Mouse (Mus musculus) small intestine, adult 2 months (tissue): ENCODE data around the gene Tmem170b. TPM values are rescaled to one million over a fixed set of nuclear protein-coding genes. Genes with fewer than 3 reads are reported as not detected.

Experiments used
- H3K27ac ChIP-seq: fragments of 200-500 bp; 2 replicates; pipeline ENCODE4 v1.5.1; 2012; ENCODE audit warnings: low read depth, low read length, control low read depth, inconsistent platforms; ENCODE audit not compliant: insufficient read depth
- H3K27me3 ChIP-seq: fragments of 200-500 bp; 2 replicates; pipeline ENCODE4 v1.6.1; 2012; ENCODE audit warnings: mild to moderate bottlenecking, moderate library complexity, low read length, inconsistent platforms; ENCODE audit not compliant: control insufficient read depth, insufficient read depth
- H3K36me3 ChIP-seq: fragments of 200-500 bp; 2 replicates; pipeline ENCODE4 v1.6.1; 2012; ENCODE audit warnings: mild to moderate bottlenecking, low read length, control low read depth, inconsistent platforms; ENCODE audit not compliant: control insufficient read depth, insufficient read depth
- H3K4me1 ChIP-seq: fragments of 200-500 bp; 2 replicates; pipeline ENCODE4 v1.6.1; 2012; ENCODE audit warnings: low read length, inconsistent platforms, mixed read lengths; ENCODE audit not compliant: control insufficient read depth, insufficient read depth, insufficient read length
- H3K4me3 ChIP-seq: fragments of 200-500 bp; 2 replicates; pipeline ENCODE4 v1.5.1; 2012; ENCODE audit warnings: low read depth, mild to moderate bottlenecking, control low read depth, inconsistent platforms, low read length, moderate library complexity
- CTCF ChIP-seq: fragments of 200-500 bp; IDR thresholded peaks from 2 replicates; pipeline ENCODE4 v1.5.1; 2012; ENCODE audit warnings: low read depth, mild to moderate bottlenecking, control low read depth, inconsistent platforms, low read length, moderate library complexity, mixed read lengths; ENCODE audit not compliant: insufficient replicate concordance, insufficient read length; ENCODE audit errors: extremely low read depth
- POLR2A ChIP-seq: fragments of 200-500 bp; IDR thresholded peaks from 2 replicates; pipeline ENCODE4 v1.6.1; 2012; ENCODE audit warnings: low read depth, mild to moderate bottlenecking, control low read depth, inconsistent platforms, low read length, moderate library complexity
- WGBS: fragments of 180-500 bp; shearing (Covaris S2); methylation state at CpG from one replicate; pipeline ENCODE4 v1.1.7; 2018; 5-methylcytosine and 5-hydroxymethylcytosine counted together
- polyA plus RNA-seq: library from polyadenylated mRNA; depleted of rRNA; stranded (reverse); fragments of >200 nt; gene quantifications from 2 replicates; pipeline ENCODE4 v1.2.3, GENCODE M21; 2012

Tmem170b gene
- polyA plus RNA-seq, 1 experiment: 5.3 TPM

DNA sequence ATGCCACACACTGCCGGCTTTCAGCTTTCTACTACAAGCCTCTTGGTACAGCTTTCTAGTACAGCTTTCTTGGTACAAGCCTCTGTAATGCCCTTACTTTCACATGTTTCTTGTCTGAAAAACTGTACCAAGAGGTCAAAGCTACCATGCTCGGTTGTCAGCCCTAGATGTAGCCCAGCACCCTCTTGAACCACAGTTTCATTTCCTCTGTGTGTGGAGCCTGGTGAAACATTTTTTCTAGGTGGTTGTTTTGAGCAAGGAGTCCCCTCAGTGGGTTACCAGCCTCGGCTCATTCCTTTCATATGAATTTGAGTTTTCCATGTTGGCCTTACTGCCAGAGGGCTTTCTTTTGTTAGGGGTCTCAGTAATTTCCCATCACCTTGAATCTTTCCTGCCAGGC lies 4.7 kb upstream of the Tmem170b start:
- no peaks in the 10 kb centered on the region for H3K4me1 ChIP-seq
- 80% methylated on average over 3 of the region's 3 CpGs for WGBS
- H3K4me3 ChIP-seq: no peak overlapping the region
- TF ChIP-seq CTCF (no peak), POLR2A (no peak)
- no peak overlapping the region for H3K27ac ChIP-seq
- H3K27me3 ChIP-seq: no peaks in the 10 kb centered on the region
- no peaks in the 10 kb centered on the region for H3K36me3 ChIP-seq

DNA sequence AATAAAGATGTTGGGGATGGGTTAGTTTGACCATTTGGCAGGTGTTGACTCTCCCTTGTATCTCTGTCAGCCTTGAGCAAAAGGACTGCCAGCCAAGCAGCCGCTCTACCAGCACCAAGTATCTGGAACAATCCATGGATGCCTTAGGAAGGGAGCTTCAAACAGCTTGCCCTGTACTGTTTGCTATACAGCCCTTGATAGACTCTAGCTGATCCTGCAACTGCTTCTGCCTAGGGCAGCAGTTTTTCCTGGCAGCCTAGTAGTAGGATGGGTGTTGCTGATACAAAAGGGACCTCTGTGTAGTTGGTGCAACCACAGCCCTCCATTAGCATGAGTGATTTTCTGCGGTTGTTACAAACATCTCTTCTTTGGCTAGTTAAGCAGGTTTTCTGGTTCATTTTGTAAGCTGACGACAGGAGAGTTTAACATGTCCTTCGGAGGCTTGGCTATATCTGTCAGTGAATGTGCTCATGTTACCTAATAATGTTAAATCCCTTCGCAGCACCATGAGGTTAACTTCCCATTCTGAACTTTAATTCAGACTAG lies 1.7 kb upstream of the Tmem170b start:
- Histone ChIP-seq H3K4me3 (no peak overlapping the region), H3K27ac (no peak overlapping the region), H3K4me1 (no peaks in the 10 kb centered on the region), H3K36me3 (no peaks in the 10 kb centered on the region), H3K27me3 (no peaks in the 10 kb centered on the region)
- 88% methylated on average over 5 of the region's 5 CpGs for WGBS
- no peak for TF ChIP-seq POLR2A

DNA sequence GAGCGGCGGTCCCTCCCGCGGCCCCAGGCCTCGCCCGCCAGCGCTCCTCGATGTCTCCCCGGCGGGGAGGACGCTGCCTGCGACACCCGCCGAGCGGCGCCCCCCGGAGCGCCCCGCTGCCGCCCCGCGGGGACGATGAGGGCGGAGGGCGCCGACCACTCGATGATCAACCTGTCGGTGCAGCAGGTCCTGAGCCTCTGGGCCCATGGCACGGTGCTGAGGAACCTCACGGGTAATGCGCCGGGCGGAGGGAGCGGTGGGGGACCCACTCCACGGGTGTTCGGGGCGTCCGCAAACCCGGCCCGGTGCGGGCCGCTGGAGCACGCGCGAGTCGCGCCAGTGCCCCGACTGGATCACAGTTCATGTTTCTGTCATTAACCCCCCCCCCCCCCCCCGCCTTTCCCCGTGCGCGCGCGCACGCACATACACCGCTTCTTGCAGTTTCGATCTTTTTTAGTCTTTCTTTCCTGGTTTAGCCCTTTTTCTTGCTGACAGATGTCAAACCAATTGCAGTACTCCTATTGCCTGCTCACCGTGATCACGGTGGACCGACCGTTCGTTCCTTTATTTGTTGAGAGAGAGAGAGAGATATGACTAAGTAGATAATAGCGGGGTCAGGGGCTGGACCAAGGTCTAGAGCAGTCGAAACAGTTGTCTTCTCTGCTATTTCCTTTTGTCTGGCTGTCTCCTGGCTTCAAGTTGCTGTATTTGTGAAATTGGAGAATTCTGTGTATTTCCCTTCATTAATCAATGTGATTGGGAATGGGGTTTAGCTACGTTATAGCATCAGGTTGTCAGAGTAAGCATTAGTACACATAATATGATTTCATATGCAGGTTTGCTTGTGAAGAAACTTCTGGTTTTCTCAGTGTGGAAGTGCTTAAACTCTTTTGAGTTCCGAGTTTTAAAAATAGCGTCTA lies 634 bp downstream of the Tmem170b start:
- H3K27ac ChIP-seq: peak overlapping the region; percentile 91

DNA sequence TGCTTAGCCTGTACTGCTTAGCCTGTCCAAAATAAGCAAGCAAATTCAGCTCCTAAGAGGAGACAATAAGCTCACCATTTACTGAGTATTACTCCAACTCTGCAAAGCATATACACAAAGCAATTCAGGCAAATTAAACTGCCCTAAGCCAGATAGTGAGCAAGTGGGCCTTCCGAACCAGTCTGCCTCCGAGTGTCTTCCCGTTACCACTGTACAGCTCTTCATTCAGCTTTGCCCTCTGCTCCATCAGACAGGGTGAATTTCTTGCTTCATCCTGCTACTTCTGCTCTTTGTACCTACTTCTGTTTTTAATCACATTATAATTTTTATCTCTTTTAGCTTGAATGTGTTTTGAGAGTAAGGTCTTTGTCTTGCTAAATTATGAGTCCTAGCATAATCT lies 1.9 kb downstream of the Tmem170b start:
- Histone ChIP-seq H3K4me3 (no peak overlapping the region), H3K36me3 (no peaks in the 10 kb centered on the region), H3K27ac (no peak overlapping the region), H3K27me3 (no peaks in the 10 kb centered on the region), H3K4me1 (no peaks in the 10 kb centered on the region)
- TF ChIP-seq POLR2A (no peak), CTCF (no peak)
- 72% methylated on average over 3 of the region's 3 CpGs for WGBS

More for the DNA sequence above, 634 bp downstream of the Tmem170b start:
- Histone ChIP-seq H3K4me3 (peak overlapping the region; percentile 99), H3K27me3 (no peaks in the 10 kb centered on the region), H3K36me3 (no peaks in the 10 kb centered on the region), H3K4me1 (no peaks in the 10 kb centered on the region)
- 1% methylated on average over 67 of the region's 67 CpGs for WGBS
- no peak for TF ChIP-seq CTCF
- no peak for TF ChIP-seq POLR2A

DNA sequence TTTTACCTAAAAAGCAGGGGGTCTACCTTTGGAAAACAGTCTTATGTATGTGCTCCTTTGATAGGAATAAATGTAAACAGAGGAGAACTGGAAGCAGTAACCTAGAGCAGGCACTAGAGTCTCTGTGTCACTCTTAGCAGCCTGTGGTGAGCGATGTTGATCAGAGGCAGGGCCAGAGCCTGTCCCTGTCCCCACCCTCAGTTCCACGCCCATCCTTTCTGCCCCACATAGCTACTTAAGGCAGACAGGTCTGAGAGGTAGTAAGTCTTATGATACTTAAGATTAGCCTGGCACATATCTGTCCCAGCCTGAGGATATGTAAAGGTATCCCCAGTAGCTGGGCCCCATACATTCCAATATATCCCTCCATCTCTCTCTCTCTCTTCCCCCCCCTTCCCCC lies 2.9 kb downstream of the Tmem170b start:
- Histone ChIP-seq H3K27me3 (no peaks in the 10 kb centered on the region), H3K4me3 (no peak overlapping the region), H3K27ac (no peak overlapping the region), H3K4me1 (no peaks in the 10 kb centered on the region), H3K36me3 (no peaks in the 10 kb centered on the region)
- TF ChIP-seq CTCF (no peak), POLR2A (no peak)
- 32% methylated on average over 2 of the region's 2 CpGs for WGBS

DNA sequence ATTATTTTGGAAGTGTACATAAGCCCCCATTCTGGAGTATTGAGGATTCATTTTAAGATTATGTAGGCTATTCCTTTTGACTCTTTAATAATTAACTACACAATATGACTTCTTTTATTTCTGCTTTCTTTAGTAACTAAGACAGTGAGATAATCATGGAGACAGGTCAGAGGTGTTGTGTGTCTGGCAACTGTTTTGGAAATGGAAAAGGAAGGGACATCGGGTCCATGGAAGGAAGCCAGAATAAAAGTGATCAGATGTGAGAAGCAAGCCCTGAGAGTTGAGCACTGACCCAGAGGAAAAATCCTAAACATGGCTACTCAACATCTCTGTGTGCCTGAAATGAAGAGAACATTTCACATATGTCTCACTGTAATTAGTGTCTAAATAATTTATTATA lies 5.3 kb downstream of the Tmem170b start:
- 27% methylated on average over 1 of the region's 1 CpGs for WGBS
- TF ChIP-seq CTCF: no peak
- TF ChIP-seq POLR2A: no peak
- no peak overlapping the region for H3K4me3 ChIP-seq
- no peak overlapping the region for H3K27ac ChIP-seq
- no peaks in the 10 kb centered on the region for H3K4me1 ChIP-seq
- H3K36me3 ChIP-seq: no peaks in the 10 kb centered on the region
- H3K27me3 ChIP-seq: no peaks in the 10 kb centered on the region

DNA sequence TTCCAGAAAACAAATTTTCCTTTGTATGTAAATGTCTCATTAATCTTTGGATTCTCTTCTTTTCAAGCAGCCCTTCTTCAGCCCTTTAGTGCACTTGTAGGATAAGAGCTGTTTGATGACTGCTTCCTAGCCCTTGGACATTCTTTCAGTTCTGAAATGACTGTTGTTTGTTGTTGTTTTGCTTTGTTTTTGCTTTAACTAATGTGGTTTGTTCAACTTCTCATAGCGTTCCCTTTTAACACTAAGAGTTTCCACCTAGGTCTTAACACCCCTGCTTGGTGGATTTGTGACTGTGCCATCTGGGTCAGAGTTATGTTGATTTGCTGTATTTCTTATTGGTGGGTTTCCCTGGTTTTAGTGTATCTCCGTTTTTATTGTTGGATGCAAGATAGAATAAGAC lies 8.8 kb downstream of the Tmem170b start:
- no peak overlapping the region for H3K27ac ChIP-seq
- no peak overlapping the region for H3K4me3 ChIP-seq
- WGBS: 83% methylated on average over 2 of the region's 2 CpGs
- H3K27me3 ChIP-seq: no peaks in the 10 kb centered on the region
- no peaks in the 10 kb centered on the region for H3K4me1 ChIP-seq
- H3K36me3 ChIP-seq: no peaks in the 10 kb centered on the region
- TF ChIP-seq POLR2A: no peak
- no peak for TF ChIP-seq CTCF

DNA sequence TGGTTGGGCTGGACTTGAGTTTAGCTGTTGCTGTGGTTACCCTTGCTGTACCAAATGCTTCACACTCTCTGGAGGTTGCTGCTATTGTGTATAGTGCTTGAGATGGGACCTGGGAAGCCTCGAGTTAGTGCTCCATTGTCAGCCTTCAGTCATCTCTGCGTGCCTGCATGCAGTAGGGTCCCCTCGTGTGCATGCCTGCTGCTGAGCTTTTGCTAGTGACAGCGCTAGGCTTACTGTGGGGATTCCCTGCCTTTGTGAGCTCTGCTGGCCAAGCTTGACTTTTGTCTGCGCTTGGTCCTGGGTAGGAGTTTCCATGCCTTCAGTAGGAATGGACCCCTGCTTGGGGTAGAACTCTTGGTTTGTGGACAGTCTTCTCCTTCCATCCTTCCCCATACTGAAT lies 9.3 kb downstream of the Tmem170b start:
- Histone ChIP-seq H3K27ac (no peak overlapping the region), H3K4me1 (no peaks in the 10 kb centered on the region), H3K36me3 (no peaks in the 10 kb centered on the region), H3K4me3 (no peak overlapping the region), H3K27me3 (no peaks in the 10 kb centered on the region)
- no peak for TF ChIP-seq CTCF
- 73% methylated on average over 5 of the region's 5 CpGs for WGBS
